Mouse (Mus musculus) kidney, adult 2 months (tissue): ENCODE measurements around the gene Fam89a. TPM values are rescaled to one million over a fixed set of nuclear protein-coding genes. Genes with fewer than 3 reads are reported as not detected.

Source experiments
- DNase-seq: peaks from one replicate; pipeline ENCODE4 v3.0.0; 2021
- H3K27ac ChIP-seq: fragments of 200-500 bp; 2 replicates; pipeline ENCODE4 v1.5.1; 2012; ENCODE audit warnings: low read depth, low read length, control low read depth, inconsistent platforms; ENCODE audit not compliant: insufficient read depth
- H3K27me3 ChIP-seq: fragments of 200-500 bp; replicated peaks from 2 replicates; pipeline ENCODE4 v1.6.1; 2012; ENCODE audit warnings: mild to moderate bottlenecking, moderate library complexity, low read length, inconsistent platforms; ENCODE audit not compliant: control insufficient read depth, insufficient read depth
- H3K36me3 ChIP-seq: fragments of 200-500 bp; 2 replicates; pipeline ENCODE4 v1.6.1; 2012; ENCODE audit warnings: mild to moderate bottlenecking, moderate library complexity, low read length, inconsistent platforms; ENCODE audit not compliant: control insufficient read depth, insufficient read depth
- H3K4me1 ChIP-seq: fragments of 200-500 bp; 2 replicates; pipeline ENCODE4 v1.6.1; 2011; ENCODE audit warnings: low read length; ENCODE audit not compliant: control insufficient read depth, insufficient read depth
- H3K4me3 ChIP-seq: fragments of 200-500 bp; 2 replicates; pipeline ENCODE4 v1.5.1; 2011; ENCODE audit warnings: mild to moderate bottlenecking, low read depth, low read length, control low read depth; ENCODE audit not compliant: insufficient read depth
- CTCF ChIP-seq: fragments of 200-500 bp; conservative IDR thresholded peaks from 2 replicates; pipeline ENCODE4 v1.5.1; 2011; ENCODE audit warnings: low read depth, mild to moderate bottlenecking, control low read depth, low read length, moderate library complexity, mixed read lengths; ENCODE audit not compliant: insufficient read depth, insufficient read length
- POLR2A ChIP-seq: fragments of 200-500 bp; IDR thresholded peaks from one replicate; pipeline ENCODE4 v1.6.1; 2011; ENCODE audit warnings: low read depth, low read length, control low read depth
- WGBS: fragments of 180-500 bp; shearing (Covaris S2); methylation state at CpG from one replicate; pipeline ENCODE4 v1.1.7; 2018; 5-methylcytosine and 5-hydroxymethylcytosine counted together
- polyA plus RNA-seq: library from polyadenylated mRNA; depleted of rRNA; stranded (reverse); fragments of >200 nt; gene quantifications from 2 replicates; pipeline ENCODE4 v1.2.3, GENCODE M21; 2012

Fam89a gene
- polyA plus RNA-seq, 1 experiment: 1.9 TPM

DNA sequence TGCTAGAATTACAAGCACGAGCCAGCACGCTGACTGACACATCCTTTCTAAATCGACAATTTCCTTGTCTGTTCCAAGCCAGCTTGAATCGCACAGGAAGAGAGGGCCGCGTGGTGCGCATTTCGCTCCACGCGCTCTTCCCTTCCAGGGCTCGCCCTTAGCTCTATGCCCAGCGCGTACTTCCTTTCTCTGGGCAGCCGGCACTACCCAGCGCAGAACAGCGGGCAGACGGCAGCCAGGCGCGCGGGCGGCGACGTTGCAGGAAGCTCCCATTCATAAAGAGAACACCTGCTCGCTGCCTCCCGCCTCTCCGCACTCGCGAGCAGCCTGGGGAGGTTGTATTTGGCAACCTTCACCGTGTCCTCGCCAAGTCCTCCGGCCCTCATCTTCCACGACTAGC, 40.6 kb upstream of the Fam89a start:
- no peak for DNase-seq
- no peak overlapping the region for H3K27ac ChIP-seq
- WGBS: 3% methylated on average over 32 of the region's 32 CpGs
- no peak for TF ChIP-seq POLR2A
- no peak for TF ChIP-seq CTCF
- H3K36me3 ChIP-seq: no peaks in the 10 kb centered on the region
- 0 out of 2 replicates have a peak, but pooled peaks cover 5% of the 10 kb centered on the region for H3K4me1 ChIP-seq
- no peak overlapping the region for H3K4me3 ChIP-seq
- H3K27me3 ChIP-seq: no peaks in the 10 kb centered on the region

DNA sequence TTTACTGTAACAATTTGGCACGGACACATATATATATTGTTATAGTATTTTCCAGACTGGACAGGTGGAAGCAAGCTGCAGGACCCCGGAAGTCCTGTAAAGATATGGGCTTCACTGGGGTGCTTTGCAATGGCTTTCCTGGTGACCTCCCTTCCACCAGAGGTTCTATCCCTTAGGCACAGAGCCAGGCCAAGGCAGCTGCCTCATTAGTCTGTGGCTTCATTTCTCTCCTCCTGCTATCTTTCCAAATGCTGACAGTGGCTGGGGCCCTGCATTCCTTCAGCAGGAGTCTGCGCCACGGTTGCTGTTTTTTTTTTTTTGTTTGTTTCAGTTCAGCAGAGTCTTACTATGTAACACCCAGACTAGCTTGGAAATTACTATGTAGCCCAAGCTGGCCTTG, 40.1 kb upstream of the Fam89a start:
- DNase-seq: no peak
- Histone ChIP-seq H3K36me3 (no peaks in the 10 kb centered on the region), H3K27ac (no peak overlapping the region), H3K27me3 (no peaks in the 10 kb centered on the region), H3K4me3 (no peak overlapping the region), H3K4me1 (0 out of 2 replicates have a peak, but pooled peaks cover 5% of the 10 kb centered on the region)
- TF ChIP-seq CTCF (no peak), POLR2A (no peak)
- 52% methylated on average over 4 of the region's 4 CpGs for WGBS

- Histone ChIP-seq H3K4me3 (no peak overlapping the region), H3K27ac (no peak overlapping the region), H3K4me1 (0 out of 2 replicates have a peak, but pooled peaks cover 5% of the 10 kb centered on the region), H3K36me3 (no peaks in the 10 kb centered on the region), H3K27me3 (no peaks in the 10 kb centered on the region)
- no peak for DNase-seq
- TF ChIP-seq CTCF: no peak
- no peak for TF ChIP-seq POLR2A
- 80% methylated on average over 4 of the region's 4 CpGs for WGBS
These were observed 39.0 kb upstream of the Fam89a start for GRCm38 (mm10) chr8:124790676-124791075.

DNA sequence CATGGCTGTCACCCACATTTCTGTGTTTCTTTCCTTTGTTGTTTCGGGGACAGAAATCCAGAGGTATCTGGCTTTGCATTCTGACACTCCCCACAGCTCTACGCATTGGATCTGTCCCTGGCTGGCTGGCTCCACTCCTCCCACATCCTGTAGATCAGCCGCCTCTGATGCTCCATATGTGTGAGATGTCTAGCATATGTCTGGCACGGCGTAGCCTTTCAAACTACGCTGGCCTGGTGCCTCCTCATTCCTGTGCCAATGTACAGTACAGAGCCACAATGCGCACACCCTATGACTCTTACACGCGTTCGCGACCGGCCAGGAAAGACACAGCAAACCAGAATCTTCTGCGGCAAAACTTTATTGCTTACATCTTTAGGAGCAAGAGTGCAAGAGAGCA, 33.0 kb upstream of the Fam89a start:
- Histone ChIP-seq H3K4me1 (no peaks in the 10 kb centered on the region), H3K36me3 (no peaks in the 10 kb centered on the region), H3K27me3 (no peaks in the 10 kb centered on the region), H3K4me3 (no peak overlapping the region), H3K27ac (no peak overlapping the region)
- 84% methylated on average over 13 of the region's 13 CpGs for WGBS
- TF ChIP-seq POLR2A (no peak), CTCF (no peak)
- DNase-seq: no peak

DNA sequence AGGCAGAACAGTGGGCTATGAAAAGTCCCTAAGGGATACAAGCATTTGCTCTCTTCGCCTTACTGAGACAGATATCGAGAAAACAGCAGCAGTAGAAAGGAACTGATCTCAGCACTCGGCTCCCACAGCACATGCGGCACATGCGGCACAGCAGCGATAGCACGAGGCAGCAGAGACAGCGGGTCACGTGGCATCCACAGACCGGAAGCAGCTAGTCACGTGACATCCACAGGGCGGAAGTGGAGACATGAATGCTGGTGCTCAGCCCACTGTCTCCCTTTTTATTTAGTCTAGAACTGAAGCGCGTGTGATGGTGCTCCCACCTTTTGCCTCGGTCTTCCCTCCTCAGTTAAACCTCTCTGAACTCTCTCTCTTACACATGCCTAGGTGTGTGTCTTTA, 31.6 kb upstream of the Fam89a start:
- TF ChIP-seq POLR2A (no peak), CTCF (no peak)
- 81% methylated on average over 15 of the region's 15 CpGs for WGBS
- Histone ChIP-seq H3K36me3 (no peaks in the 10 kb centered on the region), H3K27me3 (no peaks in the 10 kb centered on the region), H3K4me1 (no peaks in the 10 kb centered on the region), H3K27ac (no peak overlapping the region), H3K4me3 (no peak overlapping the region)
- DNase-seq: no peak

DNA sequence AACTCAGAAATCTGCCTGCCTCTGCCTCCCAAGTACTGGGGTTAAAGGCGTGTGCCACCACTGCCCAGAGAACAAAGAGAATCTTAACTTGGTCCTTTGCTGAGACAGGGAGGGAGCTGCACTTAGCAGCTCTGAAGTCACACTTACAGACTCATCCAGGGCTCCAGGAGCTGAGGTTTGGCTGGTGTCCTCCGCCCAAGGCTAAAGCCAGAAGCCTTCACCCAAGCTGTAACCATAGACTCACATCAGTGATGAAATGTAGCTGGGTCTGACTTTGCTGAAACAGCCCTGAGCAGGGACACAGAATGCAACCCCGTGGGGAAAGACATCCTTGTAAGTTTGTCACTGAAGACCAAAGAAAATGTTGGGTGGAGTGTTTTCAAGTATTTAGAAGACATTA, 30.8 kb upstream of the Fam89a start:
- H3K27ac ChIP-seq: no peak overlapping the region
- H3K4me3 ChIP-seq: no peak overlapping the region
- no peaks in the 10 kb centered on the region for H3K4me1 ChIP-seq
- no peak for DNase-seq
- H3K27me3 ChIP-seq: no peaks in the 10 kb centered on the region
- no peaks in the 10 kb centered on the region for H3K36me3 ChIP-seq
- TF ChIP-seq CTCF: no peak
- no peak for TF ChIP-seq POLR2A
- WGBS: 79% methylated on average over 3 of the region's 3 CpGs

DNA sequence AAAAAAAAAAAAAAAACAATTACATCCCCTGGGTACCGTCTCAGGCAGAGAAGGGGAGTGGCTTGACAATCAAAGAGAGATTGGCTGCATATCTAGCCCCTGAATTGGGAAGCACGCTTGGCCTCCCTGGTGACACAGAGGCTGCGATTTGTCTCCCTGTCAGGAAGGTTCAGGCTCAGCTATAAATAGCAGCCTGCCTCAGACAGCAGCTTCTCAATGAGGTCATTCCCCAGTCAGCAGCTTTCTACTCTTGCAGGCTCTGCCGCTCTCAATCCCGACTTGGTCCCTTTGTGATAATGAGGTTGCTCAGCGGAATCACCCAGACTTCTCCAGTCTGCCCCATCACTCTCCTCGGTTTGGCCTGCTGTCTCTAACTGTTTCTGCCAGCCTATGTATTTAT, 28.6 kb upstream of the Fam89a start:
- WGBS: 13% methylated on average over 7 of the region's 7 CpGs
- no peaks in the 10 kb centered on the region for H3K4me1 ChIP-seq
- no peaks in the 10 kb centered on the region for H3K36me3 ChIP-seq
- no peak overlapping the region for H3K27ac ChIP-seq
- peak; percentile 7 for DNase-seq
- no peaks in the 10 kb centered on the region for H3K27me3 ChIP-seq
- TF ChIP-seq CTCF (no peak), POLR2A (no peak)
- no peak overlapping the region for H3K4me3 ChIP-seq

DNA sequence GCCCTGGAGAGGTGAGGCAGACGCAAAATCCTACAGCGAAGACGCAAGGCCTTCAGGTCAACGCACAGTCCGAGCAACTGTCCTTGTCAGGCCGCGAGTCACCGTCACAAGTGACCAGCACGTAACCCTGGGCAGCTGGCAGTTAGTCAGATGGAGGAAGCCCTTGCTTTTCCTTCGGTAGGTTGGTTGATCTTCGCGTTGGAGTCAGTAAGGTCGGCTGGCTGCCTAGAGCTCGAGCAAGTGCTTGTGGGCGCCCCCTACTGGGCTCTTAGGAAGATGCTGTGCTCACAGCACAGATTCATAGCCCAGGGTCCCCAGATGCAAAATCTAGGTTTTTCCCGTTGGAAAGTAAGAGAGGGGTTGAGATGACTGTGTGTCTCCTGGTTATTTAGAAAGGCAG, 24.1 kb upstream of the Fam89a start:
- Histone ChIP-seq H3K4me3 (no peak overlapping the region), H3K36me3 (no peaks in the 10 kb centered on the region), H3K27ac (no peak overlapping the region)

More for the DNA sequence above, 24.1 kb upstream of the Fam89a start:
- Histone ChIP-seq H3K27me3 (no peaks in the 10 kb centered on the region), H3K4me1 (no peaks in the 10 kb centered on the region)
- peak; percentile 74 for DNase-seq
- TF ChIP-seq CTCF (peak; percentile 77), POLR2A (no peak)
- WGBS: 19% methylated on average over 16 of the region's 16 CpGs
